Comparison of ENCODE assay signal across 13 mouse cellular contexts in the genomic region with DNA sequence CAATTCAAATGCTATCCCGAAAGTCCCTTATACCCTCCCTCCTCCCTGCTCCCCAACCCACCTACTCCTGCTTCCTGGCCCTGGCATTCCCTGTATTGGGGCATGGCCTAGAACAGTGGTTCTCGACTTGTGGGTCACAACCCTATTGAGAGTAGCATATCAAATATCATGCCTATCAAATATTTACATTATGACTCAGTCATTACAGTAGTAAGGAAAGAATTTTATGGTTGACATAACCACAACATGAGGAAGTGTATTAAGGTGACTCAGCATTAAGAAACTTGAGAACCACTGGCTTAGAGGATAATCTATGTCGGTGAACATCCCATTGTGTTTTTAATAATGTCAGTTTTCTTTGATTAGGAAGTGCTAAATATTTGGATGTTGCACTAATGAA.
"Had no signal": no experiment of that assay in that cellular context is flagged by ENCODE, and none has a peak within 500 bp of the region (broad histone marks: within the 10 kb centered on the region; RNA-seq: fewer than 3 reads in every experiment).

No protein-coding gene starts in this region.

- H3K4me3 ChIP-seq: limb, embryonic 13.5 days; megakaryocyte, embryonic 14.5 days had no signal

- ATAC-seq: lung, postnatal 0 days; midbrain, embryonic 16.5 days had no signal

- H3K27me3 ChIP-seq: limb, embryonic 13.5 days; megakaryocyte, embryonic 14.5 days had no signal

- DNase-seq: kidney, adult 8-10 months; kidney, postnatal 36 days; left cerebral cortex, postnatal 4 days; lung, postnatal 4 days; right cerebral cortex, postnatal 14 days; thymus, postnatal 4 days had no signal

- H3K4me2 ChIP-seq: limb, embryonic 13.5 days; midbrain, embryonic 11.5 days had no signal

- H3K4me1 ChIP-seq: limb, embryonic 13.5 days; megakaryocyte, embryonic 14.5 days had no signal

- H3K9me3 ChIP-seq: limb, embryonic 13.5 days; megakaryocyte, embryonic 14.5 days had no signal

- H3K27ac ChIP-seq: kidney, postnatal 0 days; limb, embryonic 13.5 days; liver, embryonic 14.5 days had no signal

- H3K36me3 ChIP-seq: limb, embryonic 13.5 days had no signal

- H3K9ac ChIP-seq: limb, embryonic 13.5 days; liver, embryonic 14.5 days had no signal
